Mouse (Mus musculus): ENCODE data around the gene Unc93a2. TPM values are rescaled to one million over a fixed set of nuclear protein-coding genes. Genes with fewer than 3 reads are reported as not detected.
A peak's percentile ranks its signal among the peaks of the same experiment; 100 is the strongest.
"Not testable (repeated sequence)": the region's sequence is repeated elsewhere in the genome, so short reads cannot be mapped to it uniquely, and the experiment has no call there.

Unc93a2 gene
- polyA plus RNA-seq, 1 experiment from 2014 or later = not detected

- no CpG with 5 or more reads among the region's 1 CpGs for WGBS
- ATAC-seq (ENCODE audit: insufficient number of reproducible peaks, insufficient read depth, low FRiP score, low TSS enrichment); H3K4me2 ChIP-seq (replicated peaks); H3K4me1 ChIP-seq; H3K9ac ChIP-seq; H3K27ac ChIP-seq; H3K9me3 ChIP-seq; H3K27me3 ChIP-seq; H3K4me3 ChIP-seq; H3K36me3 ChIP-seq: not testable (repeated sequence)
Observed at GRCm38 (mm10) chr17:7366265-7366664, 19.0 kb downstream of the Unc93a2 start.

- not testable (repeated sequence) for H3K4me1 ChIP-seq; H3K9ac ChIP-seq; H3K9me3 ChIP-seq; H3K36me3 ChIP-seq; H3K4me2 ChIP-seq (replicated peaks); H3K4me3 ChIP-seq; H3K27ac ChIP-seq; H3K27me3 ChIP-seq
- peak; percentile 56; the same call in 1 of the 2 replicates for ATAC-seq (ENCODE audit: insufficient number of reproducible peaks, insufficient read depth, low FRiP score, low TSS enrichment)
- 75% methylated on average over 1 of the region's 3 CpGs for WGBS
Observed at GRCm38 (mm10) chr17:7365615-7366014, 19.6 kb downstream of the Unc93a2 start.

DNA sequence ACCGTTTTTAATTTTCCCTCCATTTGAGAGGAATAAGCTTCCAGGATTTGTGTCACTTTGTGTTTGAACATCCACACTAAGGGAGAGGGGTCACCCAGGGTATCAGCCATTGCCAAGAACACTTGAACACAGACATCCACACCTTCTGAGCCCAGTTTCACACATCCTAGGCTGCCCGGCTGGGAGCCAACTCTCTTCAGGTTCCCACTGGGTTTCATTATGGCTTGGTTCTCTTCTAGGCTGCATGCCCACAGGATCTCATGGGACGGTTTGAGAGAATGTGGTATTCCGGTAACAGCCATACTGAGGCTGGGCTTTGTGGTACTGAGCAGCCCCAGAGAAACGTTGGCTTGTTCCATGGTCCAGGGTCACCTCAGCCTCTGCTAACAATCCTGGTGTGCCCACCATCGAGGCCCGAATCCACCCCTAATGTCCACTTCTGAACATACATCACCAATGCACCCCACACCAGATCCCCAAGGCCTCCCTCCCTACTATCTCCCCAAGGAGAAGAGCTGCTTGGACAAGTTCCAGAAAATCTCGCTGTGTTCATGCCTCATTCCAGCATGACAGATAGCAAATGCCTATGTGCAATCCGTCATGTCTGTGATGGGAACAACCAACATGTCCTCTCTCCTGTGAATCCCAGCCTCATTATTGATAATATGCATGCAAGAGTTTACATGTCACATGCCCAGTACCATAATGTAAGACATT lies 24.4 kb downstream of the Unc93a2 start:
- not testable (repeated sequence) for H3K27me3 ChIP-seq; H3K4me3 ChIP-seq; H3K36me3 ChIP-seq; H3K4me2 ChIP-seq (replicated peaks); H3K9ac ChIP-seq; H3K27ac ChIP-seq; H3K9me3 ChIP-seq; ATAC-seq (ENCODE audit: insufficient number of reproducible peaks, insufficient read depth, low FRiP score, low TSS enrichment); H3K4me1 ChIP-seq
- 88% methylated on average over 9 of the region's 9 CpGs for WGBS

- not testable (repeated sequence) for ATAC-seq (ENCODE audit: insufficient number of reproducible peaks, insufficient read depth, low FRiP score, low TSS enrichment); H3K9me3 ChIP-seq
- WGBS = 77% methylated on average over 4 of the region's 4 CpGs
Observed at GRCm38 (mm10) chr17:7359806-7360205, 25.5 kb downstream of the Unc93a2 start.

GRCm38 (mm10) chr17:7352596-7352995 lies 32.7 kb downstream of the Unc93a2 start, which contains the start of gene Ttll2:
Gene Ttll2, minus strand, starts transcription at chr17:7352696.
- not testable (repeated sequence) for H3K4me3 ChIP-seq; H3K27me3 ChIP-seq; H3K9me3 ChIP-seq; H3K36me3 ChIP-seq; ATAC-seq (ENCODE audit: insufficient number of reproducible peaks, insufficient read depth, low FRiP score, low TSS enrichment); H3K4me2 ChIP-seq (replicated peaks); H3K27ac ChIP-seq; H3K4me1 ChIP-seq; H3K9ac ChIP-seq
- WGBS = 80% methylated on average over 1 of the region's 1 CpGs

More at GRCm38 (mm10) chr17:7359806-7360205, 25.5 kb downstream of the Unc93a2 start:
- not testable (repeated sequence) for H3K27me3 ChIP-seq; H3K9ac ChIP-seq; H3K4me2 ChIP-seq (replicated peaks); H3K27ac ChIP-seq; H3K4me3 ChIP-seq; H3K4me1 ChIP-seq; H3K36me3 ChIP-seq

GRCm38 (mm10) chr17:7348765-7349164 lies 36.5 kb downstream of the Unc93a2 start:
- H3K27ac ChIP-seq; H3K9me3 ChIP-seq; H3K4me2 ChIP-seq (replicated peaks); ATAC-seq (ENCODE audit: insufficient number of reproducible peaks, insufficient read depth, low FRiP score, low TSS enrichment); H3K9ac ChIP-seq; H3K36me3 ChIP-seq; H3K4me3 ChIP-seq; H3K4me1 ChIP-seq; H3K27me3 ChIP-seq: not testable (repeated sequence)
- WGBS = 85% methylated on average over 2 of the region's 3 CpGs

DNA sequence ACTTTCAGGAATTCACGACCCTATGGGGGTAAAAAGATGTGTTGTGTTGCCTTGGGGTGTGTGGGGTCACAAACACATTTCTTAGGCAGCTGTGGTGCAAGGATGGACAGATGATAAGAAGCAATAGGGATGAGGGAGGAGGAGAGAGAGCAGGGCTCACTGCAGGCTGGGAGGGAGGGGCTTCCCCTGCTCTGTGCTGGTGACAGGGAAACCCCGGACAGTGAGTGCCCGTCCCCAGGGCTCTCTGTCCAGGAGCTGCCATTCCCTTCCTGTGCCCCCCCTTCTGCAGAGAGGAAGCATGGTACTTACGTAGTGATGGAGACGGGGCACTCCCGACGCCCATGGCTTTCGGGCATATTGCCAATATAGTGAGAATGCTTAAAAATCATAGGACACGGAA lies 47.9 kb downstream of the Unc93a2 start:
- H3K9ac ChIP-seq; H3K4me2 ChIP-seq (replicated peaks); H3K4me1 ChIP-seq; H3K36me3 ChIP-seq; H3K27ac ChIP-seq; H3K4me3 ChIP-seq; H3K9me3 ChIP-seq; H3K27me3 ChIP-seq: not testable (repeated sequence)
- 0 out of 2 replicates have a peak, but pooled peaks have one; percentile 22 for ATAC-seq (ENCODE audit: insufficient number of reproducible peaks, insufficient read depth, low FRiP score, low TSS enrichment)
- WGBS = 67% methylated on average over 9 of the region's 9 CpGs

DNA sequence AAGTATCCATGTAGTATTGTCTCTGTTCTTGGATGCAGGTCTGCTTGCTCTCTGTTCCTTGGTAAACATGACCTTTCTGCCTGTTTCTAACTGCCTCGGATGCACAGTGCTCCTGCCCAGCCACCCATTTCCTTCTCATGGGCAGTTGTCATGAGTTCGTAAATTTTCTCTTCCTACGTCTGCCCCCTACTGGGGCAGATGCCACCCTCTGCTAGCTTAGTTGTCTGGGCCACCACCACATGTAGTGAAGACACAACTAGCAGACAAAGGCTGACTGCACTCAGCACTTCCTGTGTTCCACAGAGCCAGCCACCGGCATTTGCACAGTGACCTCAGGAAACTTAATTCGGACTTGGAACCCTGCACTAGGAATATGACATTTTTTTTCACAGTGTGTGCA lies 52.5 kb downstream of the Unc93a2 start:
- WGBS = 84% methylated on average over 3 of the region's 5 CpGs
- not testable (repeated sequence) for H3K27me3 ChIP-seq; H3K4me1 ChIP-seq; H3K36me3 ChIP-seq; H3K9me3 ChIP-seq; H3K9ac ChIP-seq; H3K27ac ChIP-seq; ATAC-seq (ENCODE audit: insufficient number of reproducible peaks, insufficient read depth, low FRiP score, low TSS enrichment); H3K4me2 ChIP-seq (replicated peaks); H3K4me3 ChIP-seq

DNA sequence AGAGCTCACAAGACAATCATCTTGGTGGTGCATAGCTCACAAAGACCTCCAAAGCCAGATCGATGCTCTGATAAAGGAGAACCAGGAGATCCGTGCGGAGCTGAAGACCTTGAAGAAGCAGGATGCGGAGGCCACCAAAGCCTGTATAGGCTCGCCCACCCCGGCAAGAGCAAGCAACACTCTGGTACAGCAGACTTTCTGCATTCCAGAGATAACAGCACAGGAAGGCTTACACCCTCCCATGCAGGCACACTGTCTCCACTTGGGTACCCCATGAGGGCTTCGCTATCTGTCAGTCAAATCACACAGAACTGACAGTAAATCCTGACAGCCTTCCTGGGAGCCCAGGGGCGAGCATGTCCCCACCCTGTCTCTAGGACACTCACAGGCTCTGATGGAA lies 58.8 kb downstream of the Unc93a2 start:
- H3K9me3 ChIP-seq; H3K4me2 ChIP-seq (replicated peaks); H3K36me3 ChIP-seq; ATAC-seq (ENCODE audit: insufficient number of reproducible peaks, insufficient read depth, low FRiP score, low TSS enrichment); H3K27me3 ChIP-seq; H3K9ac ChIP-seq; H3K4me3 ChIP-seq; H3K27ac ChIP-seq; H3K4me1 ChIP-seq: not testable (repeated sequence)
- WGBS = 63% methylated on average over 8 of the region's 8 CpGs

GRCm38 (mm10) chr17:7324346-7324745 lies 60.9 kb downstream of the Unc93a2 start, which contains the start of gene Tcp10a:
Gene Tcp10a, plus strand, starts transcription at chr17:7324646.
- not testable (repeated sequence) for H3K27me3 ChIP-seq; H3K4me2 ChIP-seq (replicated peaks); H3K9me3 ChIP-seq; H3K4me1 ChIP-seq; ATAC-seq (ENCODE audit: insufficient number of reproducible peaks, insufficient read depth, low FRiP score, low TSS enrichment); H3K36me3 ChIP-seq; H3K4me3 ChIP-seq; H3K27ac ChIP-seq; H3K9ac ChIP-seq
- WGBS = 89% methylated on average over 5 of the region's 5 CpGs

- not testable (repeated sequence) for H3K9ac ChIP-seq; H3K36me3 ChIP-seq; H3K4me1 ChIP-seq; H3K9me3 ChIP-seq; H3K4me2 ChIP-seq (replicated peaks); H3K4me3 ChIP-seq; ATAC-seq (ENCODE audit: insufficient number of reproducible peaks, insufficient read depth, low FRiP score, low TSS enrichment); H3K27ac ChIP-seq; H3K27me3 ChIP-seq
- 81% methylated on average over 6 of the region's 6 CpGs for WGBS
Observed at GRCm38 (mm10) chr17:7319789-7320188, 65.5 kb downstream of the Unc93a2 start.

DNA sequence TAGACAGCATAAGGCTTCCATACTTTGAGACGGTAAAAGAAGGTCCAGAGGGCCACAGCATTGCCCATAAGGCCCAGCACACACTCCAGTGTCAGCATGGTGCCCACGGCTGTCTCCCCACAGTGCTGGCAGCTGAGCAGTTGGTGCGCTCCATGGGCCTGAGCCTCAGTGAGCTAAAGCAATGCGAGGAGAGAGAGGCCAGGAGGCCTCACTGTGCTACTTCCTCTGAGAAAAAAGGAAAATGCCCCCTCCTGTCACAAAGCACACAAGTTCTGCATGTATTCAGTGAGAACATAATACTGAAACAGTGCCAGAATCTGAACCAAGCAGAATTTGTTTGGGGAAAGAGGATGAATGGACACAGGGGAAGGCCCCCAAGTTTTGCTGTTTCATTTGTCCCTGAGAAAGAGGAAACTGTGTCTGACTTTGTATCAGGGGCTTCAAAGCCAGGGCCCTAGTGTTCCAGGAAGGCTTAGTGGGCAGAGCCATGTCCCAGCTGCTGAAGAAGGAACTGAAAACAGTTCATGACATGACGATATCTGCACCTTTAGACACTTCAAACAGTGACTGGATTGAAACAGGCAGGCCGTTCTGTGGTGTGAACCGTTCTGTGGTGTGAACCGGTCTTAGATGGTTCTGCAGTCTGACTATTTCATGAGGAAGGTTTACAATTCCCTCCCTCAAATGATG lies 69.4 kb downstream of the Unc93a2 start:
- 86% methylated on average over 8 of the region's 8 CpGs for WGBS
- not testable (repeated sequence) for ATAC-seq (ENCODE audit: insufficient number of reproducible peaks, insufficient read depth, low FRiP score, low TSS enrichment); H3K27ac ChIP-seq; H3K9ac ChIP-seq; H3K27me3 ChIP-seq; H3K4me2 ChIP-seq (replicated peaks); H3K36me3 ChIP-seq; H3K9me3 ChIP-seq; H3K4me1 ChIP-seq; H3K4me3 ChIP-seq
